Mouse (Mus musculus): ENCODE results near the gene Ros1. TPM values are rescaled to one million over a fixed set of nuclear protein-coding genes. Genes with fewer than 3 reads are reported as not detected.
A peak's percentile ranks its signal among the peaks of the same experiment; 100 is the strongest.

Gene Ros1
- polyA plus RNA-seq (2016; fragmentation: Nextera tagmentation; extraction: Ambion mirVana) = not detected in 2 replicates

GRCm38 (mm10) chr10:52194957-52195852 is at the start of gene Ros1:
TSS of gene Ros1 (minus strand) at chr10:52195244.
- H3K4me1 ChIP-seq = no peaks in the 10 kb centered on the region
- WGBS = 87% methylated on average over 7 of the region's 7 CpGs
- H3K36me3 ChIP-seq (replicated peaks) = no peaks in the 10 kb centered on the region
- no peaks in the 10 kb centered on the region for H3K27me3 ChIP-seq
- ATAC-seq (ENCODE audit: low FRiP score) = no peak
- no peak within 1 kb of the TSS for H3K9ac ChIP-seq
- no peak within 1 kb of the TSS for H3K4me3 ChIP-seq (replicated peaks)
- H3K9me3 ChIP-seq = no peaks in the 10 kb centered on the region
- H3K4me2 ChIP-seq = no peak within 1 kb of the TSS
- H3K27ac ChIP-seq = no peak within 1 kb of the TSS

- Histone ChIP-seq H3K27me3 (no peaks in the 10 kb centered on the region), H3K36me3 (replicated peaks) (no peaks in the 10 kb centered on the region), H3K4me1 (no peaks in the 10 kb centered on the region), H3K27ac (no peak overlapping the region), H3K4me2 (no peak overlapping the region), H3K9ac (no peak overlapping the region), H3K9me3 (no peaks in the 10 kb centered on the region), H3K4me3 (replicated peaks) (no peak overlapping the region)
- peak; percentile 53; the same call in 1 of the 2 replicates for ATAC-seq (ENCODE audit: low FRiP score)
- 36% methylated on average over 7 of the region's 7 CpGs for WGBS
Observed at GRCm38 (mm10) chr10:52242680-52243323, 47.8 kb upstream of the Ros1 start.

- Histone ChIP-seq H3K9me3 (no peaks in the 10 kb centered on the region), H3K36me3 (replicated peaks) (no peaks in the 10 kb centered on the region), H3K27me3 (no peaks in the 10 kb centered on the region), H3K4me3 (replicated peaks) (no peak overlapping the region), H3K27ac (no peak overlapping the region), H3K4me2 (no peak overlapping the region), H3K9ac (no peak overlapping the region), H3K4me1 (no peaks in the 10 kb centered on the region)
- WGBS = 88% methylated on average over 5 of the region's 5 CpGs
- no peak for ATAC-seq (ENCODE audit: low FRiP score)
Observed at GRCm38 (mm10) chr10:52242015-52242414, 47.0 kb upstream of the Ros1 start.

- 88% methylated on average over 5 of the region's 5 CpGs for WGBS
- Histone ChIP-seq H3K36me3 (replicated peaks) (no peaks in the 10 kb centered on the region), H3K4me3 (replicated peaks) (peak overlapping the region; percentile 77), H3K4me1 (peaks cover 16% of the 10 kb centered on the region), H3K27me3 (peaks cover 10% of the 10 kb centered on the region; the same call in 1 of the 2 replicates), H3K4me2 (peak overlapping the region; percentile 79), H3K9me3 (no peaks in the 10 kb centered on the region), H3K9ac (no peak overlapping the region), H3K27ac (no peak overlapping the region)
- ATAC-seq (ENCODE audit: low FRiP score) = no peak
Observed at GRCm38 (mm10) chr10:52235461-52235860, 40.4 kb upstream of the Ros1 start.

GRCm38 (mm10) chr10:52234654-52234981 is 39.6 kb upstream of the Ros1 start:
- H3K4me1 ChIP-seq = peaks cover 16% of the 10 kb centered on the region
- no peak for ATAC-seq (ENCODE audit: low FRiP score)
- H3K27ac ChIP-seq = no peak overlapping the region

GRCm38 (mm10) chr10:52233969-52234653 is 39.1 kb upstream of the Ros1 start:
- Histone ChIP-seq H3K27ac (peak overlapping the region; percentile 85), H3K9me3 (no peaks in the 10 kb centered on the region), H3K4me1 (peaks cover 16% of the 10 kb centered on the region), H3K36me3 (replicated peaks) (no peaks in the 10 kb centered on the region), H3K4me2 (peak overlapping the region; percentile 79), H3K9ac (peak overlapping the region; percentile 84), H3K27me3 (peaks cover 10% of the 10 kb centered on the region; the same call in 1 of the 2 replicates), H3K4me3 (replicated peaks) (peak overlapping the region; percentile 77)
- under 1% methylated on average over 38 of the region's 40 CpGs for WGBS
- ATAC-seq (ENCODE audit: low FRiP score) = peak; percentile 67

More at GRCm38 (mm10) chr10:52234654-52234981, 39.6 kb upstream of the Ros1 start:
- Histone ChIP-seq H3K4me3 (replicated peaks) (peak overlapping the region; percentile 77), H3K9me3 (no peaks in the 10 kb centered on the region), H3K36me3 (replicated peaks) (no peaks in the 10 kb centered on the region), H3K27me3 (peaks cover 10% of the 10 kb centered on the region; the same call in 1 of the 2 replicates), H3K9ac (peak overlapping the region; percentile 84; the same call in 1 of the 2 replicates), H3K4me2 (peak overlapping the region; percentile 79)
- whole genome bisulfite sequencing = 7% methylated on average over 7 of the region's 7 CpGs

- H3K4me1 ChIP-seq = peaks cover 16% of the 10 kb centered on the region
- WGBS = under 1% methylated on average over 58 of the region's 60 CpGs
- H3K27ac ChIP-seq = peak within 1 kb of the TSS; percentile 85
- H3K9me3 ChIP-seq = no peaks in the 10 kb centered on the region
- peak within 1 kb of the TSS; percentile 77 for H3K4me3 ChIP-seq (replicated peaks)
- no peaks in the 10 kb centered on the region for H3K36me3 ChIP-seq (replicated peaks)
- peak within 1 kb of the TSS; percentile 79 for H3K4me2 ChIP-seq
- H3K9ac ChIP-seq = peak within 1 kb of the TSS; percentile 84
- peak; percentile 95 for ATAC-seq (ENCODE audit: low FRiP score)
- peaks cover 10% of the 10 kb centered on the region; the same call in 1 of the 2 replicates for H3K27me3 ChIP-seq
Observed at GRCm38 (mm10) chr10:52233301-52233968, 38.4 kb upstream of the Ros1 start, which contains the start of gene Dcbld1. TSS of gene Dcbld1 (plus strand) at chr10:52233619.

- Histone ChIP-seq H3K36me3 (replicated peaks) (no peaks in the 10 kb centered on the region), H3K9ac (peak overlapping the region; percentile 84; the same call in 1 of the 2 replicates), H3K4me1 (peaks cover 16% of the 10 kb centered on the region), H3K9me3 (no peaks in the 10 kb centered on the region), H3K4me3 (replicated peaks) (peak overlapping the region; percentile 77), H3K4me2 (peak overlapping the region; percentile 79), H3K27me3 (peaks cover 10% of the 10 kb centered on the region; the same call in 1 of the 2 replicates), H3K27ac (no peak overlapping the region)
- 12% methylated on average over 21 of the region's 21 CpGs for WGBS
- peak; percentile 40; the same call in 1 of the 2 replicates for ATAC-seq (ENCODE audit: low FRiP score)
Observed at GRCm38 (mm10) chr10:52232196-52233176, 37.4 kb upstream of the Ros1 start.

GRCm38 (mm10) chr10:52219600-52219999 is 24.6 kb upstream of the Ros1 start:
- WGBS = 87% methylated on average over 3 of the region's 3 CpGs
- no peak for ATAC-seq (ENCODE audit: low FRiP score)

GRCm38 (mm10) chr10:52217564-52217934 is 22.5 kb upstream of the Ros1 start:
- peak; percentile 61; the same call in 1 of the 2 replicates for ATAC-seq (ENCODE audit: low FRiP score)

More at GRCm38 (mm10) chr10:52219600-52219999, 24.6 kb upstream of the Ros1 start:
- H3K27ac ChIP-seq = no peak overlapping the region
- no peak overlapping the region for H3K4me3 ChIP-seq (replicated peaks)
- no peaks in the 10 kb centered on the region for H3K27me3 ChIP-seq
- H3K4me2 ChIP-seq = no peak overlapping the region
- H3K9me3 ChIP-seq = no peaks in the 10 kb centered on the region
- no peak overlapping the region for H3K9ac ChIP-seq
- no peaks in the 10 kb centered on the region for H3K36me3 ChIP-seq (replicated peaks)
- no peaks in the 10 kb centered on the region for H3K4me1 ChIP-seq

More at GRCm38 (mm10) chr10:52217564-52217934, 22.5 kb upstream of the Ros1 start:
- no peaks in the 10 kb centered on the region for H3K9me3 ChIP-seq
- H3K36me3 ChIP-seq (replicated peaks) = no peaks in the 10 kb centered on the region
- H3K27ac ChIP-seq = no peak overlapping the region
- H3K9ac ChIP-seq = no peak overlapping the region
- 52% methylated on average over 7 of the region's 7 CpGs for WGBS
- H3K27me3 ChIP-seq = no peaks in the 10 kb centered on the region
- no peak overlapping the region for H3K4me2 ChIP-seq
- H3K4me3 ChIP-seq (replicated peaks) = no peak overlapping the region
- H3K4me1 ChIP-seq = no peaks in the 10 kb centered on the region
